In genomic region chr3:122619931-122620284, GRCm38 (mm10) we compare ENCODE assay signal across 9 mouse cellular contexts. TPM values are rescaled to one million over a fixed set of nuclear protein-coding genes. Genes with fewer than 3 reads are reported as not detected.
DNase-seq lines count a peak whose midpoint lies in the region; ATAC-seq and TF ChIP-seq lines count a peak whose summit lies in the region.
"Had no signal": no experiment of that assay in that cellular context is flagged by ENCODE, and none has a peak within 500 bp of the region (broad histone marks: within the 10 kb centered on the region; RNA-seq: fewer than 3 reads in every experiment).

No protein-coding gene starts in this region.

- WGBS in forebrain, embryonic 11.5 days, result under 1% methylated on average over 20 of the region's 20 CpGs
- WGBS in kidney, postnatal 0 days, result 2% methylated on average over 20 of the region's 20 CpGs
- under 1% methylated on average over 20 of the region's 20 CpGs for WGBS in neural tube, embryonic 12.5 days

- H3K9me3 ChIP-seq in forebrain, embryonic 11.5 days (ENCODE audit: control insufficient read depth, low read length), result no peaks in the 10 kb centered on the region
- no peaks in the 10 kb centered on the region for H3K9me3 ChIP-seq in kidney, postnatal 0 days (replicated peaks; ENCODE audit: low read length)
- no peaks in the 10 kb centered on the region for H3K9me3 ChIP-seq in neural tube, embryonic 12.5 days

- H3K27me3 ChIP-seq in forebrain, embryonic 11.5 days (ENCODE audit: control insufficient read depth, insufficient read depth, low read length), result no peaks in the 10 kb centered on the region
- H3K27me3 ChIP-seq in kidney, postnatal 0 days (ENCODE audit: insufficient read depth, low read length), result no peaks in the 10 kb centered on the region
- H3K27me3 ChIP-seq in neural tube, embryonic 12.5 days (replicated peaks), result no peaks in the 10 kb centered on the region

- no peaks in the 10 kb centered on the region for H3K36me3 ChIP-seq in forebrain, embryonic 11.5 days (ENCODE audit: control insufficient read depth, insufficient read depth, low read length)
- no peaks in the 10 kb centered on the region for H3K36me3 ChIP-seq in kidney, postnatal 0 days (ENCODE audit: insufficient read depth, low read length)
- no peaks in the 10 kb centered on the region for H3K36me3 ChIP-seq in neural tube, embryonic 12.5 days
- H3K36me3 ChIP-seq: G1E had no signal

- peaks cover 7% of the 10 kb centered on the region; the same call in 1 of the 2 replicates for H3K4me1 ChIP-seq in forebrain, embryonic 11.5 days (replicated peaks; ENCODE audit: control insufficient read depth, insufficient read depth, low read length)
- peaks cover 3% of the 10 kb centered on the region; the same call in 1 of the 2 replicates for H3K4me1 ChIP-seq in kidney, postnatal 0 days (replicated peaks; ENCODE audit: insufficient read depth, low read length)
- peaks cover 19% of the 10 kb centered on the region for H3K4me1 ChIP-seq in neural tube, embryonic 12.5 days

- H3K4me2 ChIP-seq in forebrain, embryonic 11.5 days (ENCODE audit: low read depth, low read length, severe bottlenecking), result peak overlapping the region; percentile 82
- peak overlapping the region; percentile 85 for H3K4me2 ChIP-seq in kidney, postnatal 0 days (ENCODE audit: low read length)
- H3K4me2 ChIP-seq in neural tube, embryonic 12.5 days (replicated peaks), result peak overlapping the region; percentile 85

- H3K4me3 ChIP-seq in forebrain, embryonic 11.5 days (ENCODE audit: low read depth, low read length), result peak overlapping the region; percentile 97
- H3K4me3 ChIP-seq in kidney, postnatal 0 days (replicated peaks; ENCODE audit: low read depth, low read length), result peak overlapping the region; percentile 87
- H3K4me3 ChIP-seq in neural tube, embryonic 12.5 days, result peak overlapping the region; percentile 96

- no peak for TF ChIP-seq CTCF in kidney, postnatal 0 days (IDR thresholded peaks at IDR 0.05; ENCODE audit: low read depth)

- DNase-seq in frontal cortex, postnatal 36 days (ENCODE audit: low spot score in 2 of 2), result no peak
- DNase-seq in B cell, adult 2 months, result peak; percentile 6 to 7
- DNase-seq in forebrain, embryonic 11.5 days (ENCODE audit: low spot score), result no peak
- no peak for DNase-seq in kidney, postnatal 0 days (ENCODE audit: low spot score)
- no peak for DNase-seq in ovary, postnatal 10 days (ENCODE audit: low spot score)
- DNase-seq in right cerebral cortex, postnatal 14 days, result no peak

- peak overlapping the region; percentile 99 for H3K9ac ChIP-seq in forebrain, embryonic 11.5 days (ENCODE audit: low read length)
- H3K9ac ChIP-seq in kidney, postnatal 0 days (ENCODE audit: low read depth, low read length), result peak overlapping the region; percentile 99
- peak overlapping the region; percentile 99 for H3K9ac ChIP-seq in neural tube, embryonic 12.5 days

- peak; percentile 14; the same call in 1 of the 2 replicates for ATAC-seq in frontal cortex, adult (ENCODE audit: low TSS enrichment)
- no peak; the same call in 1 of the 2 replicates for ATAC-seq in forebrain, embryonic 11.5 days (replicated peaks; ENCODE audit: low FRiP score)
- peak; percentile 56; the same call in 1 of the 2 replicates for ATAC-seq in kidney, postnatal 0 days (replicated peaks; ENCODE audit: low FRiP score, low read depth)
- ATAC-seq in neural tube, embryonic 12.5 days (ENCODE audit: low FRiP score, low read depth), result peak; percentile 79

- H3K27ac ChIP-seq in forebrain, embryonic 11.5 days (ENCODE audit: low read depth, low read length), result peak overlapping the region; percentile 96
- peak overlapping the region; percentile 99 for H3K27ac ChIP-seq in kidney, postnatal 0 days
- peak overlapping the region; percentile 97 for H3K27ac ChIP-seq in neural tube, embryonic 12.5 days

RNA-seq across cellular contexts. Expression of gene Fnbp1l, which starts 0.4 kb away (rescaled TPM):
- polyA plus RNA-seq in forebrain, embryonic 11.5 days (2014; fragmentation: Nextera tagmentation; extraction: Ambion mirVana), result 79.5 and 88.2 TPM in 2 replicates
- 35.5 and 39.9 TPM in 2 replicates for polyA plus RNA-seq in kidney, postnatal 0 days (2015; fragmentation: Nextera tagmentation; extraction: Ambion mirVana)
- 118 TPM in 2 replicates for polyA plus RNA-seq in neural tube, embryonic 12.5 days (2016; fragmentation: Nextera tagmentation; extraction: Ambion mirVana)
- polyA plus RNA-seq: G1E had no signal

Comparison
In these comparisons a context has a peak if more than half of its experiments do, and no peak if none do; other contexts are left out.
1. DNase-seq: peak in B cell, adult 2 months (2 of 2); none in frontal cortex, postnatal 36 days (0 of 2), forebrain, embryonic 11.5 days (single experiment), kidney, postnatal 0 days (single experiment), ovary, postnatal 10 days (single experiment) and right cerebral cortex, postnatal 14 days (single experiment).
2. Peak in every context shown above with its lines, with median percentiles within 50 percentile points of each other: H3K27ac ChIP-seq, H3K4me2 ChIP-seq, H3K4me3 ChIP-seq and H3K9ac ChIP-seq.